Mouse (Mus musculus) neural tube, embryonic 12.5 days (tissue): ENCODE results near the gene Gatad2a. TPM values are rescaled to one million over a fixed set of nuclear protein-coding genes. Genes with fewer than 3 reads are reported as not detected.
A peak's percentile ranks its signal among the peaks of the same experiment; 100 is the strongest.

Experiments
- ATAC-seq: fragments of 200-750 bp; cut with Nextera tagmentation; 2 replicates; pipeline ENCODE4 v1.8.0; 2017; ENCODE audit warnings: low read depth, mild to moderate bottlenecking, moderate TSS enrichment, moderate library complexity; ENCODE audit not compliant: low FRiP score
- H3K27ac ChIP-seq: fragments of 300-500 bp; sonication (generic); 2 replicates; pipeline ENCODE4 v1.5.1; 2016
- H3K27me3 ChIP-seq: fragments of 300-500 bp; sonication (generic); replicated peaks from 2 replicates; pipeline ENCODE4 v1.6.1; 2016; ENCODE audit warnings: mild to moderate bottlenecking
- H3K36me3 ChIP-seq: fragments of 300-500 bp; sonication (generic); 2 replicates; pipeline ENCODE4 v1.6.1; 2016; ENCODE audit warnings: mild to moderate bottlenecking
- H3K4me1 ChIP-seq: fragments of 300-500 bp; sonication (generic); 2 replicates; pipeline ENCODE4 v1.6.1; 2016
- H3K4me2 ChIP-seq: fragments of 300-500 bp; sonication (generic); replicated peaks from 2 replicates; pipeline ENCODE4 v1.6.1; 2016; ENCODE audit warnings: mild to moderate bottlenecking
- H3K4me3 ChIP-seq: fragments of 300-500 bp; sonication (generic); 2 replicates; pipeline ENCODE4 v1.5.1; 2016
- H3K9ac ChIP-seq: fragments of 300-500 bp; sonication (generic); 2 replicates; pipeline ENCODE4 v1.6.1; 2016; ENCODE audit warnings: mild to moderate bottlenecking
- H3K9me3 ChIP-seq: fragments of 300-500 bp; sonication (generic); 2 replicates; pipeline ENCODE4 v1.6.1; 2016; ENCODE audit warnings: mild to moderate bottlenecking
- WGBS: fragments of 180-500 bp; shearing (Covaris S2); methylation state at CpG from one replicate; pipeline ENCODE4 v1.1.7; 2016; 5-methylcytosine and 5-hydroxymethylcytosine counted together
- polyA plus RNA-seq: library from polyadenylated mRNA; unstranded; fragments of >200 nt; fragmentation: Nextera tagmentation; extraction: Ambion mirVana; gene quantifications from 2 replicates; pipeline ENCODE4 v1.2.1, GENCODE M21; 2016

The Gatad2a gene
- polyA plus RNA-seq, 1 experiment from 2014 or later: 66.9 TPM

GRCm38 (mm10) chr8:69926901-69927300 is 69.3 kb downstream of the Gatad2a start:
- Histone ChIP-seq H3K27ac (no peak overlapping the region), H3K36me3 (peaks cover 8% of the 10 kb centered on the region; the same call in 1 of the 2 replicates), H3K9me3 (no peaks in the 10 kb centered on the region), H3K4me3 (no peak overlapping the region), H3K4me2 (no peak overlapping the region), H3K27me3 (no peaks in the 10 kb centered on the region), H3K9ac (no peak overlapping the region), H3K4me1 (no peaks in the 10 kb centered on the region)
- no peak for ATAC-seq

DNA sequence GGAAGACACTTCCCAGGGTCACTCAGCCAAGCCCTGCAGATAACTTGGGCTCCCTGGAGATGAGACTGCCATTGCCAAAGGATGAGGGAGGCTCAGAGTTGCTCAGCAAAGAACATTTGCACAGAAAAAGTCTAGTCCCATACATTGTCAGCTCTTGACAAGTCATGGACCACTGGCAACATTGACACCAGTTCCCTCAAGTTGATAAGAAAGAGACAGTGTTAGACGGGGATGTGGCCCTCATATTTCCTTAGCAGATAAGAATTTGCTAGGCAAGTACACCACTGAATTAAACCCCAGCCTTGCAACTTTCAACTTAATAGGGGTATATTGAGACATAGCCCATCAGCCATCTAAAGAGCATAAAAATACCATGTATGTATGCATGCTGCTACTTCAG is 72.2 kb downstream of the Gatad2a start:
- Histone ChIP-seq H3K4me3 (no peak overlapping the region), H3K4me1 (peaks cover 15% of the 10 kb centered on the region), H3K4me2 (no peak overlapping the region), H3K36me3 (peaks cover 8% of the 10 kb centered on the region; the same call in 1 of the 2 replicates), H3K27me3 (no peaks in the 10 kb centered on the region), H3K9ac (no peak overlapping the region), H3K9me3 (no peaks in the 10 kb centered on the region), H3K27ac (no peak overlapping the region)
- ATAC-seq: no peak
- WGBS: 83% methylated on average over 1 of the region's 1 CpGs

GRCm38 (mm10) chr8:69921141-69921540 is 75.0 kb downstream of the Gatad2a start:
- Histone ChIP-seq H3K36me3 (peaks cover 21% of the 10 kb centered on the region), H3K27ac (no peak overlapping the region; the same call in 1 of the 2 replicates), H3K9ac (no peak overlapping the region), H3K4me1 (peaks cover 15% of the 10 kb centered on the region), H3K27me3 (no peaks in the 10 kb centered on the region), H3K4me2 (no peak overlapping the region), H3K4me3 (no peak overlapping the region), H3K9me3 (no peaks in the 10 kb centered on the region)
- 93% methylated on average over 2 of the region's 2 CpGs for WGBS
- no peak for ATAC-seq

DNA sequence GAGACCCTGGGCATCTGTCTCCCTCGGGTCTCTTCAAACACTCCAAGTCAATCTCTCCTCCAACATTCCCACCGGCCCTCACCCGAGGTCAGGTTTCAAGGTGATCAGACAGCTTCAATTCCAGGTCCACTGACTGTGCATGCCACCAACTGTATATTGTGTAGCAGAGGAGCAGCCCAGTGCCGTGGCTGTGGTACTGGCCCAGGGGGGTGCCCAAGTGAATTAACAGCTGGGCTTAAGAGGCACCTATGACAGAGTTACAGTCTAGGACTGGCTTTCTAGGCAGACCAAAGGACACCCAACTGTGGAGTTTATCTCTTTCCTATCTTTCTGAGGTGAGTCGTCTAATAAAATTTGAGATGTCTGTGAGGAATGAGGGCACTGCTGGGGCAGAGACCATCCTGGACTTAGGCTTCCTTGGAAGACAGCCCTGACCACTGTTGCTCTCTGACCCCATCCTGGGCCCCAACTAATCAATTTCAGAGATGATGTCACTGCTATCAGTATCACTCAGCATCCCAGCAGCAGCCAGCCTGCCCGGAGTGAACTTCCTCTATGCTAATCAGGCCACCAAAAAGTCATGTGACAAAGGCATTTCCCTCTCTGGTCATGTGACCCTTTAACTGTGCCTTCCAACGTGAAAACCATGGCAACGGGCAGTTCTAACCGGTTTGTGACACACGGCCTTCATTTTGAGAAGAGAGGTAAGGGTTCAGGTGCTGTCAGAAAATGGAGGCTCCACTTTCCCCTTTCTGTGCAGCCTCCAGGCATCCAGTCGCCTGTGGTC is 76.1 kb downstream of the Gatad2a start:
- peak overlapping the region; percentile 33 for H3K4me2 ChIP-seq
- peak overlapping the region; percentile 32; the same call in 1 of the 2 replicates for H3K27ac ChIP-seq
- peak; percentile 77 for ATAC-seq

DNA sequence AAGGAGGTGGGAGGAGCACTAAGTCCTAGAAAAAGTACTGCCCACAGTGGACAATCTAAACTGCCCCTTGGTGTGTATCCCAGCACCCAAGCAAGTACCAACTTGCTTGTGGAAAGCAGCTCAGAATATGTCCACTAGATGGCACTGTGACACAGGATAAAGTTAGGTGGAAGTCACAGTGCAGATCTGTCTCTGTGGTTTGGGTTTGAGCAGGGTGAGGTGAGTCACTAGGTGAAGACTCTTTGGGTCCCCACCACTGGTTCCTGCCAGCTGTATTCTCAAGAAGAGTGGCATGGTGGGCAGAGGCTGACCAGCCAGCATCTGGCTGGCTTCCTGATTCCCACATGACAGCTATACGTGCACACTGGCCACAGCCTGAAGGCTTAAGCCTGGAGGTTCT is 77.2 kb downstream of the Gatad2a start:
- Histone ChIP-seq H3K9ac (no peak overlapping the region), H3K4me1 (peaks cover 15% of the 10 kb centered on the region), H3K9me3 (no peaks in the 10 kb centered on the region), H3K36me3 (peaks cover 42% of the 10 kb centered on the region), H3K27me3 (no peaks in the 10 kb centered on the region), H3K4me3 (no peak overlapping the region), H3K4me2 (no peak overlapping the region), H3K27ac (no peak overlapping the region)
- peak; percentile 34 for ATAC-seq
- 74% methylated on average over 1 of the region's 1 CpGs for WGBS

More for the DNA sequence above, 76.1 kb downstream of the Gatad2a start:
- Histone ChIP-seq H3K36me3 (peaks cover 32% of the 10 kb centered on the region), H3K9me3 (no peaks in the 10 kb centered on the region), H3K27me3 (no peaks in the 10 kb centered on the region), H3K9ac (peak overlapping the region; percentile 17; the same call in 1 of the 2 replicates), H3K4me3 (no peak overlapping the region), H3K4me1 (peaks cover 15% of the 10 kb centered on the region)
- 49% methylated on average over 11 of the region's 11 CpGs for WGBS

GRCm38 (mm10) chr8:69918506-69918905 is 77.7 kb downstream of the Gatad2a start:
- no peak overlapping the region for H3K27ac ChIP-seq
- H3K4me1 ChIP-seq: peaks cover 15% of the 10 kb centered on the region
- H3K4me2 ChIP-seq: no peak overlapping the region
- no peaks in the 10 kb centered on the region for H3K27me3 ChIP-seq
- no peak overlapping the region for H3K4me3 ChIP-seq
- no peak overlapping the region for H3K9ac ChIP-seq
- H3K9me3 ChIP-seq: no peaks in the 10 kb centered on the region
- no peak; the same call in 1 of the 2 replicates for ATAC-seq
- H3K36me3 ChIP-seq: peaks cover 43% of the 10 kb centered on the region

- H3K9me3 ChIP-seq: no peaks in the 10 kb centered on the region
- no peaks in the 10 kb centered on the region for H3K27me3 ChIP-seq
- 67% methylated on average over 5 of the region's 5 CpGs for WGBS
- H3K9ac ChIP-seq: 0 out of 2 replicates have a peak overlapping the region, but pooled peaks have one; percentile 17
- no peak for ATAC-seq
- H3K4me1 ChIP-seq: peaks cover 10% of the 10 kb centered on the region
- no peak overlapping the region for H3K4me3 ChIP-seq
- no peak overlapping the region for H3K4me2 ChIP-seq
- no peak overlapping the region for H3K27ac ChIP-seq
- H3K36me3 ChIP-seq: peaks cover 71% of the 10 kb centered on the region
Observed at GRCm38 (mm10) chr8:69915748-69916147, 80.4 kb downstream of the Gatad2a start.

GRCm38 (mm10) chr8:69914526-69914925 is 81.7 kb downstream of the Gatad2a start:
- H3K27me3 ChIP-seq: no peaks in the 10 kb centered on the region

DNA sequence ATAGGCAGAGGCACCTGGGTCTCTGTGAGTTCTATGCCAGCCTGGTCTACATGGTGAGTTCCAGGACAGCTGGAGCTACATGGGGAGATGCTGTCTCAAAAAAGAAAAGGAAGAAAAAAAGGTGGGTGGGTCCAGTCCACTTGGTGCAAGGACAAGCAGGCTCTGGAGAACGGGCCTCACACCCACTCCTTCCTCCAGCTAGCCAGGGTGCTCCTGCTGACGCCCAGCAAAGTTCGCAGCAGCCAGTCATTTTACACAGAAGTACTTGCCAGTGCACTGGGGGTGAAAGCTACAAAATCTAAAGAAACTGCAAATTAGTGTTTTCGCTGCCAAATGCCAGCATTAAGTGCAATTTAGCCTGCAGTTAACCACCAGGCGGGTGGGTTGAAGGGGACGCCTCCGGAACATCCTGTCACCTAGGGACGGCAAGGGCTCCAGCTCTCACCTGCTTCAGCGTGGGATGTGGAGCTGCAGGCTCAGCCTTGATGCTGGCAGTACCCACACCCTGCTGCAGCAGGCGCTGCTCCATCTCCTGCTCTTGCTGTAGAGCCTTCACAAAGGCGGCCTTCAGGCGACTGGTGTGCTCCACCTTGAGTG is 83.6 kb downstream of the Gatad2a start:
- no peak overlapping the region for H3K4me3 ChIP-seq
- no peak overlapping the region for H3K4me2 ChIP-seq
- H3K9me3 ChIP-seq: no peaks in the 10 kb centered on the region
- H3K9ac ChIP-seq: no peak overlapping the region
- no peak for ATAC-seq
- no peaks in the 10 kb centered on the region for H3K27me3 ChIP-seq
- H3K4me1 ChIP-seq: no peaks in the 10 kb centered on the region
- H3K36me3 ChIP-seq: peaks cover 96% of the 10 kb centered on the region
- WGBS: 93% methylated on average over 12 of the region's 12 CpGs
- H3K27ac ChIP-seq: no peak overlapping the region

More at GRCm38 (mm10) chr8:69914526-69914925, 81.7 kb downstream of the Gatad2a start:
- ATAC-seq: no peak
- whole genome bisulfite sequencing: 90% methylated on average over 4 of the region's 4 CpGs
- no peaks in the 10 kb centered on the region for H3K4me1 ChIP-seq
- H3K9ac ChIP-seq: no peak overlapping the region
- no peak overlapping the region for H3K4me3 ChIP-seq
- H3K36me3 ChIP-seq: peaks cover 83% of the 10 kb centered on the region
- no peak overlapping the region for H3K4me2 ChIP-seq
- no peak overlapping the region for H3K27ac ChIP-seq
- H3K9me3 ChIP-seq: no peaks in the 10 kb centered on the region

DNA sequence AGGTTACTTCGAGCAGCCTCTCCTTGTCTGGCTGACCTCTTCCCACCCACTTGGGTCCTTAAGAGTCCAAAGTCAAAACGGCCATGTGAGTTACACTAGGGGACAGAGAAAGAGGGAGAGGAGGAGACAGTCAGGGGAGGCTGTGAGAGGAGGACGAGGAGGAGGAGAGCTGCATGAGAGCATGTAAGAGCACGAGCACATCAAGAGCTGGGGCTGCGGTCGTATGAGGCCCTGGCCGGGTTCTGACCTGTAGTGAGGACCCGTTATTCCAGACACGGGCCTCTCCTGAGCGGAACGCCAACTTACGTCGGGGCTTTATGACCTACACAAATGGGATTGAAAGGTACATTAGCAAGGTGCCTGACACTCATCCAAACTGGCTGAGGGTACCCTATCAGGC is 84.3 kb downstream of the Gatad2a start:
- Histone ChIP-seq H3K4me2 (no peak overlapping the region), H3K9ac (no peak overlapping the region), H3K9me3 (no peaks in the 10 kb centered on the region), H3K4me1 (no peaks in the 10 kb centered on the region), H3K36me3 (peaks cover 92% of the 10 kb centered on the region), H3K4me3 (no peak overlapping the region), H3K27me3 (no peaks in the 10 kb centered on the region), H3K27ac (no peak overlapping the region)
- 89% methylated on average over 13 of the region's 13 CpGs for WGBS
- no peak for ATAC-seq

DNA sequence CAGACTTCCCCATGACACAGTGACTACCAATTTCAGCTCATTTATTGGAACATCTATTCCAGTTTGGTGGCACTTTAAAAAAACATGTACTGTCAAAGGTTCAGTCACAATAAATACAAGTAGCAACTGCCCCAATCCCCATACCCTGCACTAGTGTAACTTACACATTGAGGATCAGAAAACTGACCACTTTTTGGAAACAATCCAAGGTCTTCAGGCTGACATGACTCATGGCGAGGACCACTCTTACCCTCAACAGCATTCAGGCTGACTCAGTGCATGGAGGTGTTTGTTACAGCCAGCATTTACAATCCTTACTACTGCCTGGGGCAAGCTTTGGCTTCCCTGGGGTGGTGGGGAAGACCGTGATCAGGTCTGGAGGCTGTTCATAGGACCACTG is 89.1 kb downstream of the Gatad2a start:
- WGBS: 87% methylated on average over 2 of the region's 2 CpGs
- peaks cover 9% of the 10 kb centered on the region for H3K4me1 ChIP-seq
- ATAC-seq: no peak
- H3K4me3 ChIP-seq: no peak overlapping the region
- H3K9me3 ChIP-seq: no peaks in the 10 kb centered on the region
- peaks cover 46% of the 10 kb centered on the region for H3K36me3 ChIP-seq
- H3K4me2 ChIP-seq: no peak overlapping the region
- no peak overlapping the region for H3K27ac ChIP-seq
- no peak overlapping the region for H3K9ac ChIP-seq
- no peaks in the 10 kb centered on the region for H3K27me3 ChIP-seq

- H3K36me3 ChIP-seq: peaks cover 37% of the 10 kb centered on the region
- ATAC-seq: no peak
- H3K4me2 ChIP-seq: no peak overlapping the region
- H3K9ac ChIP-seq: no peak overlapping the region
- H3K27me3 ChIP-seq: no peaks in the 10 kb centered on the region
- WGBS: 94% methylated on average over 2 of the region's 2 CpGs
- no peak overlapping the region for H3K27ac ChIP-seq
- no peaks in the 10 kb centered on the region for H3K9me3 ChIP-seq
- no peak overlapping the region for H3K4me3 ChIP-seq
- peaks cover 15% of the 10 kb centered on the region for H3K4me1 ChIP-seq
Observed at GRCm38 (mm10) chr8:69906260-69906659, 89.9 kb downstream of the Gatad2a start.
